Mouse (Mus musculus) gastrocnemius, postnatal 10 days (tissue): Measurements from ENCODE around the gene Kdm8. TPM values are rescaled to one million over a fixed set of nuclear protein-coding genes. Genes with fewer than 3 reads are reported as not detected.
A peak's percentile ranks its signal among the peaks of the same experiment; 100 is the strongest.

ENCODE experiments used
- DNase-seq: peaks from one replicate; pipeline ENCODE4 v3.0.0; 2021; ENCODE audit warnings: mixed read lengths
- total RNA-seq, 2 experiments: library from RNA; stranded (reverse); gene quantifications; 2 replicates each; pipeline ENCODE4 v1.2.3; 2021

Gene Kdm8
- total RNA-seq, 2 experiments from 2014 or later, result 3.8 to 4.0 TPM

DNA sequence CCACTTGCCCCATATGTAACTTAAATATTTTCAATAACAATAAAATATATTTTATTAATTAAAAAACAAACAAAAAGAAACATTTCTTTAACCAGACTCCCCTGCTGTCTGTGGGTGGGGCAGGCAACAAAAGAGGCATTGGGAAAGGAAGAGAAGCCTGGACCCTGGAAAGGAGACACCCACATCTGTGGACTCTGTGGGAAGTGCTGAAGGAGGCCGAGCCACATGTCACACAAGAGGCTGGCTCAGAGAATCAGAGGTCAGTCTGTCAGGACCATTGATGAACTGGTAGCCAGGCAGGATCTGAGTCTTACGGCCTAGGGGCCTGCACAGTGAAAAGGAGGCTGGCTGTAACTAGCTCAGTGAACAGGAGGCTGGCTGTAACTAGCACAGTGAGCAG, 17.7 kb downstream of the Kdm8 start:
- no peak for DNase-seq

DNA sequence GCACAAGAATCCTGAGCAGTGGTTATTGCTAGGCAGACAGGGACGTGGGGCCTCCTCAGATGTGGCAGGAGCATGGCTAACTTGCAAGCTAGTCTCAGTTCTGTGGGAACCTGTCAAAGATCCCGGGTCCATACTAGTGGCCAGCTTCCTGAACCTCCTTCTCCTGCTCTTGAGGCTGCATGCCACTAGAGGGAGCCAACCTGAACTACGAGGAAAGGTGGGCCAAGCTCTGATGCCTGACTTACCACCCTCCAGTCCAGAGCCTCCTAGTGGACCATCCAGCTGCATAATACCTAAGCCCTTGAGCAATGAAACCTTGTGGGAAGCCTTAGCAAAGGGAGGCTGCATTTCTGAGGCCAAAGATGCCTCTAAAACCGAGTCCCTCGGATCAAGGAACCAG, 25.5 kb downstream of the Kdm8 start:
- DNase-seq, result peak; percentile 73

DNA sequence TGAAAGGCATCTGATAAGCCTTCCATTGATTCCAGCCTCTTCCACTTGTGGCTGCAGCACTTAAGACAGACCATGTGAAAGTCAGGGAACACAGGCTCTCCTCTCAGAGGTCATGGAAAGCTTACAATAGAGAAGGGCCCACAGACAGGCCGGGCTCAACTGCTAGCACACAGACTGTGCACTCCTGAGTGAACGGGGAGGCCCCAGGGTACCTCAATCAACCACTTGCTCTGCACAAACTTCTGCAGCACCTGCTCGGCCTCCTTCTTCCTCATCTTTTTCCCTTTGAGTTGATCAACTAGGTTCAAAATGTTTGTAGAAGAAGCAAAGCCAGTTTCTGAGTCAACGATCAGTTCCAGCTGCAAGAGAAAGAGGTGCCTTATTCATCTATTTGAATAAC, 26.4 kb downstream of the Kdm8 start:
- DNase-seq, result no peak

DNA sequence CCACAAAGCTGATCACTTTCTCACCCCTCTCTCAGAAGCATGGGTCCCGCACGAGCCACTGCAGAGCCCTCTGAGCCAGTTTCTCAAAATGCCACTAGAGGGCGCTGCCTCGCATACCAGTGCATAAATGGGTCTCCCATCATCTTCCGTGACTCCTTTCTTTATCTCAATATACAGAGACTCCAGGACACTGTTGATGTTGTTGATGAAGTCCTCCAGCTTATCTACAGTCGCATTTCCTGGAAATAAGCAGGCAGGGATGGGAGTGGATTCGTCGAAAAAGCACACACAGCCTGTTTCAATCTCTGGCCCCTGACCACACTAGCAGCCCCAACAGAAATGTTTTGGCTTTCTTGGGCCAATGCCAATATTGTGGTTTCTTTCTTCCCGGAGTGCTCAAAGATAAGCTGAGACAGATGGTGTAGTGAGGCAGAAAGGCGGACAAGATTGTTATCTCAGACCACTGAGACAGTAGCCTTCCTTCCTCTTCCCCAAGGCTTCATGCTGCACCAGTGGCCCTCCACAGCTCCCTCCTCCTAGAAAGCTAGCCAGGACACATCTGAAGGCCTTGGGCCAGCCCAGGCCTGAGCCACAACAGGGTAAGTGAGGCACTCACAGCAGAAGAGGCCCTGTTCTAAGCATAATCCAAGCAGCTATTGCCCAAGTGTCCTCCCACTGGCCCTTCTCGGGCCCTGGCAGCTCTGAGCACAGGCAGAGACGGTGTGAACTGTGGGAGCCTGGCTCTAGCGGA, 27.7 kb downstream of the Kdm8 start:
- DNase-seq, result peak; percentile 82

DNA sequence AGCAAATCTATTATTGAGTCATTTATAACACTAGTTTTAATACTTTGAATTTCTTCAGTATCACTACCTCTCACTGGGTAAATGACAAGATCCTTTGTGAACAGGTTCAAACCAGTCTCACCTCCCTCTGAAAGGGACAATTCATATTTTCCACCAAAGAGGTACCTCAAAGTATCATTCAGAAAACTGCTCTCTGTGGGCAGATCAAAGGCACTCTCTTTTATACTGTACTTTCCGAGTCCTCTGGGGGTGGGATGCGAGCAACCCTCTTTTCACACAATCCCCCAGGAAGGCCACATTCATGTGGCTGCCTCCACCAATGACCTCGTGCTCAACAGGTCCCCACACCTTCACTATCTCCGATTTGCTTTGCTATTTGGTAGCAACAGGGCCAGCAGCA, 30.1 kb downstream of the Kdm8 start:
- DNase-seq, result no peak

DNA sequence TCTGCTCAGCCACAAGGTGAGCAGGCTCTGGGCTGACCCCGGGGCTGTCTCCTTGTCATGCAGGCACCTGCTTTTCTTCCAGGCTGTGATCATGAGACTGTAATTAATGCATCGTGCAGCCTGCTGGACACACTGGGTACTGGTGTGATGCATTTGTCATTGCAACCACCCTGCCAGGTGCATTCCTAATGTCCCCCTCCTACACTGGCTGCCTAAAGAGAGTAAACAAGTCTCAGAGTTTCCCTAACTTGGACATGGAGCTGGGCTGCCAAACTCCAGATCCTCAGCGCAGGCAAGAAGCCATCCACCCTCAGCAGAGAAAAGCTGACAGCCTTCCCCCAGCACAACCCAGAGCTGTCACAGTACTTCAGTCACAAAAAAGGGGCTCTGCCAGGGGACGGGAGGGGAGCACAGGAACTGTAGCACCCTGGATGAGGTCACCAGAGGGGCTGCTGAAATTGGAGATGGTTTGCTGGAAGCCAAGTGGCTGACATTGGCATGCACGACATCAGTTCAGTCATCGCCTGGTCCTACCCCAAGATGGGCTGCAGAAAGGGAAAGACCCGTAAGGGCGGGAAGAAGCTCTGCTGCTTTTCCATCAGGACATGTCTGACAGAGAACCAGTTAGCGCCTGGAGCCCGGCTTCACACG, 31.2 kb downstream of the Kdm8 start:
- peak; percentile 22 for DNase-seq

DNA sequence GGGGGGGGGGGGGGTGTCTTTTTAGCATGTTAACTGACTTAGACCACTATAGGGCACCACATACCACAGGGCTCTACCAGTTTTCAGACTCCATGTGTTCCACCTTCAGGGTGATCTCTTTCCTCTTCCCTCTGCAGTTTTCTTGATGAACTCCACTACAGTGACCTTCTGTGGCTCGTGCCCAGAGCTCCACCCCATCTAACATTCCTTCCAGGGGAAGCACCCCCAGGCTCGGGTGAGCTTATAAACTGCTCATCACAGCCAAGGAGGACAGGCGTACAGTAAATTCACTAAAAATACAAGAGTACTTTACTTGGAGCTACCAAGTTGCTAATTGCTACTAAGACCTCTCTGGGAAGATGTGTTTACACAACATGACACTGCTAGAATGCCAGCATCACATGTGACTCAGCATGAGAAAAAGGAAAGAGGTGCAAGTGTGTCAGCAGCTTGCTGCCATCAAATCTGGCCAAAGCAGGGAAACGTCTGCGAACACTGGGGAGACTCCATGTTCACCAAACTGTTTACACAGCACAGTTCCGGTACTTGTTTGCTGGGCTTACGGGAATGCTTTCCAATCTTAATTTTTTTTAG, 34.0 kb downstream of the Kdm8 start:
- DNase-seq, result no peak

DNA sequence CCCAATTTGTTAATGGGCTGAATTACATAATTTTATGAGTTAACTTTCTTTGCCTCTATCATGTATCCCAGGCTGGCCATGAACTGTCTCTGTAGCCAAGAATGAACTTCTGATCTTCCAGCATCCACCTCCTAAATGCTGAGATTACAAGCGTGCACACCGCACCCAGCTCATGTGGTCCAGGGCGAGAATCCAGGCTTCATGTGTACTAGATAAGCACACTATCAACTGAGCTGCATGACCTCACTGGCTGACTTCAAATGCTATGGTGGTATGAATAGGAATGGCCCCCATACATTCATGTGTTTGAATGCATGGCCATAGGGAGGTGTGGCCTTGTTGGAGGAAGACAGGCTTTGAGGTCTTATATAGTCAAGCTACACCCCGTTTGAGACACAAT, 36.0 kb downstream of the Kdm8 start:
- no peak for DNase-seq

DNA sequence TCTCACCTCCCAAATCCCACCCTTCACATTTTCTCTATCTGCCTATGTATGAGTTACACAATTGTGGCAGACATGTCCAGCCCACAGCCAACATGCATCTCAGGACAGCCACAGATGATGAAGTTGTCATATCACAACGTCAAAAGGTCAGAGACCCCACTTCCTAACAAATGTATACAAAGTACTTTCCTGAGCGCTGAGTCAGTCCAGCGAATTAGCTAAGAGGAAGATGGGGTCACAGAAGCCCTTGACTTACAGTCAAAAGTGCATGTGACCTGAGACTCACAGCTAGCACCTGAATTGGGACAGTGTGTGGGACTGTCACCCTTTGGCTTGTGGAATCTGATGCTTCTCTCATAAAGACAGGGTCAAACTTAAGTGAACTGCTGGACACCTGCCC, 37.9 kb downstream of the Kdm8 start:
- no peak for DNase-seq

DNA sequence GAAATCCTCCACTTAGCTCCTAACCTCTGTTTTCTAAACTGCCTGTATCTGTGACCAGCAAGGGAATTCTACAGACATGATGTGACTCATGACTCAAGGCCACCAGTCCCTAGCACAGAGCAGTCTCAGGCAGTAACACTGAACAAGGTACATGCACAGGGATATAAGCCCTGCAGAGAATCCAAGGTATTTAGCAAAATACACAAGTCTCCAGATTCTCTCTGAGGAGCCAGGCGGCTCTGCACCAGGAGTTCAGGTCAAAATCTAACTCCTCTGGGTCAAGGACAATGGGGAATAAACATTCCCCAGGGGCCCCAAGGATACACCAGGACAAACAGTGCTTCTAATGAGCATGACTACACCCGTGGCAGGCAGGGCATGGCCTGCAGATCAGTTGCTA, 38.4 kb downstream of the Kdm8 start:
- no peak for DNase-seq

DNA sequence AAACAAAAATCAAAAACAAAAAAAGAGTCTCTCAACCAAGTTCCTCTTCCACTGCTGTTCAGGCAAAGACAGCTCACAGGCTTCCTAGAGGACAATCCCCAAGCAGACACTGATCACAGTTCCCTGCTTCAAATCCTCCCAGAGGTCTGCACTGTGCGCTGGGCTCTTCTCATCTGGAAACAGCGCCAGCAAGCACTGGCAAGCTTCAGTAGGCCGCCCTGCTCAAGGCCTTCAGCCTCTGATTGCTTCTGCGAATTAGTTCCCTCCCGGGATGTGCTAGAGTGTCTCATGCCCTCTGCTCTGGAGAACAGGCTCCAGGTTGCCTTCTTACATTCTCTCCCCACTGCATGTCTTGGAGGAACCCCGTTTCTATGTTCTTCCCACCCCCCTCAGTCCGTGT, 40.3 kb downstream of the Kdm8 start:
- no peak for DNase-seq

DNA sequence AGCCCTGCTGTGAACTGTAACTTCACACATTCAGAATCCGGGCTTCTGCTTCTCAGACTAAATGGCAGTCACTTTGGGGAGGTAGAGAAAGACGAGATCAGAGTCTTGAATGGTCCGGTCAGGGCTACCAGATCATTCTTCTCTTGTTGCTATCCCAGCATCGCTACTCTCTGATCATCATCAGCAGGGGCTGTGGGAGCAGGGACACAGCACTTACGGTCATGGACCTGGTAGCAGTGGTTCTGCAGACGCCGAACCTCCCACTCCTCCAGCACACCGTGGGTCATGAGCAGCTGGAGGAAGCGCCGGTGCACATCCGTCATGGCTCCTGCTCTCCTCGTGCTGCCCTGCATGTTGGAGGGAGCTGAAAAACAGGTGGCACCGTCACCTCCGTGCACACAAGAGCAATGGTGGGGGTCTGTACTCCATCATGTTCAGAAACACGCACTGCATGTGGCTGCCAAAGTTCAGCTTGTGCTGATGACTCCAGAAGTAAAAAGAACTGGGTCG, 41.7 kb downstream of the Kdm8 start:
- no peak for DNase-seq

DNA sequence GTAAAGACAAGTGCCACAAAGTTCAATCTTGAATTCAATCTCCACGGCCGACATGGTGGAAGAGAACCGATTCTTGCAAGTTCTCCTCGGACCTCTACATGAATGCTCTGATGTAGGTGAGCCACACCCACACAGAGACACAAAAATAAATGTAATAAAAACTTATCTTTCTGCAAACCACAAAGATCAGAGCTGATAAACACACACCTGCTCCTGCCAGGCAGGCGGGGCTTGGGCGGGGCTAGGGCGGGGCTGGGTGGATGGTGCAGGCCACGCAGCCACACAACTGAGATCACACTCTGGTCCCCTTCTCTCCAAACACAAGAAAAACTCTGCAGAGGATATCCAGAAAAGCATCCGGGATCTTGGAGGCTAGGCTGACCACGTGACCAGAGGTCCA, 42.6 kb downstream of the Kdm8 start:
- DNase-seq, result no peak

DNA sequence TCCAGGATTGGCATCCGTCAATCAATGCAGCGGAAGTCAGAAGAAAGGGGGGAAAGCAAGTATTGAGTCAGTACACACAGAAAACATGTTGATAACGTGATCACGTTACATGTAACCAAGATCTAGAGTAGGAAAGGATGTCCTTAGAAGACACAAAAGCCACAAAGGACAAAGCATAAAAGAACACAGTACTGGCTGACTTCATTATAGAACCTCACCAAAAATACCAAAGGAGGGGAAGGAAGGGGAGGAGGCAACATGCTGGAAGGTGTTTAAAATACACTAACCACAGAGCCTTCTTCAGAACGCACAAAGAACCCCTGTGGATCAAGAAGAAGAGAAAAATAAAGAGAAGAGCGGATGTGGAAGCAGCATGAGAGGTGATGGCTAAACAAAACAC, 44.2 kb downstream of the Kdm8 start:
- no peak for DNase-seq

DNA sequence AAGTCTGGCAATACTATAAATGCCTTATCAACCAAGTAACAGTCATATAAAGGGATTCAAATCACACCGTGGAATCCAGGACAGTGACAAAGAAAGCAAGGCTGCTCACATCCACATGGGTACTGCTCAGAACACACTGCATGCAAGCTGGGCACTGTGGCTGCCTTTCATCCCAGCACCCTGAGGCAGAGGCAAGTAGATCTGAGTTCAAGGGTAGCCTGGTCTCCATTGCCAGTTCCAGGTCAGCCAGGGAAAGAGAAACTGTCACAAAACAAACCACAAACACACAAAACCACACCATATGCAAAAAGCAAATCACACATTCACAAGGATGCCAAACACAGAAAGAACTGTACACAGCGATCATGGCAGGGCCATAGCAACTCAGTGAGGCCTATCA, 45.2 kb downstream of the Kdm8 start:
- DNase-seq, result no peak

DNA sequence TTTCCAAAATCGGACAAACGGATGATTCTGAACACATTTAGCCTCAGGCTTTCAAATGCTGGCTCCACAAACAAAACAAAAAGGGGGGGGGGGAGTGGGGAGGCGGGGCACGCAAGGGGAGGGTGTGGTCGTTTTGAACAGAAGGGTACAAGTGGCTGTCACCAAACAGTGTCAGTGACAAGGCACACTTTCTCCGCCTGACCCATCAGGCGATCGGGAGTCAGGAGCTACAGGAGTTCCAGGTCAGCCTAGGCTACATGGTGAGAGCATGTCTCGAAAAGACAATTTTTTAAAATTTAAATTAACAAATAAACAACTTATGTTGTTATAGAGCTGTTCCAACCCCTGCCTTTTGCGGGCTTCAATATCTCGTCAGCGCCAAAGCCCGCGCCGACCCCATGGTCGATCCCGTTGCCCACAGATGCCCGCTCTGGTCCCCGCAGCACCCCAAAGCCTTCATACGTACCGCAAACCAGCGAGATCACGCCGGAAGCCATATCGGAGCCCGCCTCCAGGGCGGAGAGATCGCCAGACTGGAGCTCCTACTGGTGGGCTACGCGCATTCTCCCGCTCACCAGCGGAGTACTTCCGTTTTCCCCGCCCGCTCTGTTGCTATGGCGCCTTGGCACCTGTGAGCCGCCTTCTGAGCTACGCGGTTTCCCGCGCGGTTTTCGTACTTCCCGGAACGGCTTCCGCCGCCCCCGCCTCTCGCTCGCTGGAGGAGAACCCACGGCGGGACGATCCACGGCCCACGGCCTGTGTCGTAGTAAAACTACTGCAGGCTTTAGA, 46.7 kb downstream of the Kdm8 start, which contains the start of gene Nsmce1:
Gene Nsmce1 (minus strand): TSS at position 650 of the 789 bp plus-strand sequence.
- peak; percentile 87 for DNase-seq

DNA sequence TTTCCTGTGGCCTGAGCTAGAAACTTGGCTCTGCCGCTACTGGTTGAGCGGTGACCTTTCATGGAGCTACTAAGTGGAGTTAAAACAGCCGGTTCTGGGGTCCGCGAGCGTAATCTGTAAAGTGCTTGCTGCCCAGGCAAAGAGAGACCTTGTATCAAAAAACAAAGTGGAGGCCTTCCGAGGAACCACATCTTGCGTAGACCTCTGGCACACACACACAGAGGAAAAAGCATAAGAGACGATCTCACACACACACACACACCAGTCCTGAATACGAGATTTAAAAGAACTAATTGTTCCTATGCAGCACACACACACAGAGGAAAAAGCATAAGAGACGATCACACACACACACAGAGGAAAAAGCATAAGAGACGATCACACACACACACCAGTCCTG, 47.3 kb downstream of the Kdm8 start:
- no peak for DNase-seq

DNA sequence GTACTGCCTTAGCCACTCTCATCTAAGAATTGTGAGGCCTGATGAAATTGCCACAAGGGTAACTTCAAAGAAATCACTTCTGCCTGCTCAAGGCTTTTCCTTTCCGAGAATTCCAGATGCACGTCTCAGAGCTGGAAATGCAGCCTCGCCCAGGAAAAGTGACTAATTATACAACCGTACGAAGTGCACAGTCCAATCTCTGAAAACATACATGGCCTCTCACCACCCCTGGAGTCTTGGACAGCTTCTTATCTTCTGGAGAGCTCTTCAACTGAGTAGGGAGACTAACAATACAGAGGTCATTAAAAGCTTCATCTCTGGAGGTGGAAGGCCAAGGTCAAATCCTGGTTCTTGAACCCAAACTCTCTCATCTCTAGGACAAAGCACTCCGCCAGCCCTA, 48.1 kb downstream of the Kdm8 start:
- DNase-seq, result no peak

DNA sequence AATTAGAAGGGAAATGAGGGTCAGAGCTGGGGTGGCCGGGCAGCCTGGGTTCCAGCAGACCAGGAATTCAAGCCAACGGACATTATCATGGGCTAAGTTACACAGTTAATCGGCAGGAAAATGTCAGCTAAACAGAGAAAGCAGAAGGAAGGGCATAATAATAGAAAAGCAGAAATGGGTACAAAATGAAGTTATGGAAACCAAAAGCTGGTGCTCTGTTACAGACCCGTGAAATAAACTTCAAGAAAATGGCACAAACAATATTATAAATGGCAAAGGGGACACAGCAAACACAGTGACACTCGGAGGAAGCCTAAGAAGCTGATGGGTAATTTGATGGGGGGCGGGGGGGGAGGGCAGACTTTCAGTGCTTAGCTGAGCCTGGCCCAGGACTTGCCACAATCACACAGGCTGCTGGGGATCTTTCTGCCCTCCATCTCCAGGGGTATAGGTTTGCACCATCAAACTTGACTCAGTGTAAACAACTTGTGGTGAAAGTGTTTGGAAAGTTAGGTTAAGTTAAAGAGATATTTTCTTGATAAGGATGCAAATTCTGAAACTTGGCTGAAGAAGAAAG, 51.5 kb downstream of the Kdm8 start:
- DNase-seq, result no peak

DNA sequence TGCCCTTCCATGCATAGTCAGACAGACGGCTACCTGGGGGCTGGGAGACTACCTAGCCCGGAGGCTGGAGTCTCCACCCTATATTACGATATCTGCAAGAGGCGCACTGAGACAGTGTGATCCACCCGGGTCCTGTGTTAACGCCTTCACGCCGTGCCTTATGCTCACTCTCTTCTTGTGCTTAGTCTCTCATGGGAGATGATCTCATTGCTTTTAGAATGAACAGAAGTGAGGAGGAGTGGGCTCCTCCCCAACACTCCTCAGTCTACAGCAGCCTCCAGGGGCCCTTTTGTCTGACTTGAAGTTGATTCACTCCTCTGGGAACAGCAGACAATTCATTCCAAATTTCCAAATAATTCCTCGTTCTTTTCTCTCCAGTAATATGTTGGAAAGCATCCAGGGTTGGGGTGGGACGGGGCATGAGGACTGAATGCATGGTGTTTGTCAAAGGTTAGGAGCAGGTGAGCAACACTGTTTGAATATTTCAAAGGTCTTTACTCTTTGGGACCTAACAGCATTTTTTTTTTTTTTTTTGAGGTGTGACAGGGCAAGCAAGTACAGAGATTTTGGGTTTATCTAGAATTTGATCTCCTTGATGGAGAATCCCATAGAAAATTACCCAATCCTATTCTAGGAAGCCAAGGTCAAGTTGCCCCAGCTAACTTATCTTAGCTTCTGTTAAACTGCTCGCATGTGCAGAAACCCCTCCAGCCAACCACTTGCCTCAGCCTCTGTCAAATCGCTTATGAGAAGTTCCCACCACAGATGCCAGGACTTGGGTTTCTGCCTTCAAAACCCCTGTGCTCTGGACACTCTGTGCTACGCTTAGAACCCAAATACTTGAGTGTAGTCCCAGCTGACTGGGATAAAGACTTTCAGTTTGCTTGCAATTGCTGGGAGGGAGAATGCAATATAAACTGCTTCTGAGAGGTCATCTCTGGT, 55.7 kb downstream of the Kdm8 start:
- no peak for DNase-seq

DNA sequence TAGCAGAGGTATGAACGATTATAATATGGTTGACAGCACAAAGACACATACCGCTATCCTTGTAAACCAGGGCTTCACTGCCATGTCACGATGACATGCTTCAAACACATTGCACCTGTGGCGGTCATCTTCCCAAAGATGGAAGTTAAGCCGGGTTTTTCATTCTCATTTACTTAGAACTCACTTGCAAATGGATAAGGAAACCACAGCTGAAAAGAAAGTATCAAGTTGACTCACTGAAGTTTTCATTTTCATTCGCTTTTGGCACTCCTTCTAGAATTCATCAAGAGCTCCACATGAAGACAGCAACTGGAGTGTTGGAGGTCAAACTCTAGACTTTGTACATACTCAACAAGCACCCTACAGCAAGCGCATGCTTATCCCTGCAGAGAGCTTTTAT, 56.4 kb downstream of the Kdm8 start:
- no peak for DNase-seq
